Mouse (Mus musculus): ENCODE measurements around the gene Eif3c.
A peak's percentile ranks its signal among the peaks of the same experiment; 100 is the strongest.

Gene Eif3c

GRCm38 (mm10) chr7:126566094-126566765, at the start of gene Eif3c:
TSS of gene Eif3c (minus strand) at chr7:126566411.
- peak; percentile 87 for DNase-seq

GRCm38 (mm10) chr7:126612736-126613135, 46.5 kb upstream of the Eif3c start:
- DNase-seq, result no peak

GRCm38 (mm10) chr7:126607796-126608195, 41.6 kb upstream of the Eif3c start:
- DNase-seq, result no peak

GRCm38 (mm10) chr7:126607064-126607463, 40.9 kb upstream of the Eif3c start:
- DNase-seq, result no peak

- peak; percentile 31 for DNase-seq
Measured at GRCm38 (mm10) chr7:126606611-126607010, 40.4 kb upstream of the Eif3c start.

GRCm38 (mm10) chr7:126602650-126603049, 36.4 kb upstream of the Eif3c start:
- DNase-seq, result no peak

- DNase-seq, result no peak
Measured at GRCm38 (mm10) chr7:126601896-126602295, 35.7 kb upstream of the Eif3c start.

GRCm38 (mm10) chr7:126598919-126599318, 32.7 kb upstream of the Eif3c start:
- no peak for DNase-seq

GRCm38 (mm10) chr7:126596414-126596813, 30.2 kb upstream of the Eif3c start:
- no peak for DNase-seq

GRCm38 (mm10) chr7:126595890-126596289, 29.7 kb upstream of the Eif3c start:
- no peak for DNase-seq

- no peak for DNase-seq
Measured at GRCm38 (mm10) chr7:126594862-126595561, 28.8 kb upstream of the Eif3c start, which contains the start of gene Il27. TSS of gene Il27 (minus strand) at chr7:126594941.

- DNase-seq, result no peak
Measured at GRCm38 (mm10) chr7:126587779-126588178, 21.6 kb upstream of the Eif3c start.

- DNase-seq, result no peak
Measured at GRCm38 (mm10) chr7:126586839-126587238, 20.6 kb upstream of the Eif3c start.

GRCm38 (mm10) chr7:126585717-126586116, 19.5 kb upstream of the Eif3c start, which contains the start of gene Cln3:
TSS of gene Cln3 (minus strand) at chr7:126585817.
- DNase-seq, result no peak

- peak; percentile 61 for DNase-seq
Measured at GRCm38 (mm10) chr7:126584506-126584977, 18.3 kb upstream of the Eif3c start, which contains the start of gene Apobr. TSS of gene Apobr (plus strand) at chr7:126584942.

- DNase-seq, result peak; percentile 17
Measured at GRCm38 (mm10) chr7:126583761-126584160, 17.6 kb upstream of the Eif3c start.

- peak; percentile 89 for DNase-seq
Measured at GRCm38 (mm10) chr7:126583251-126583709, 17.1 kb upstream of the Eif3c start.

- peak; percentile 48 for DNase-seq
Measured at GRCm38 (mm10) chr7:126582759-126583158, 16.5 kb upstream of the Eif3c start.

- DNase-seq, result no peak
Measured at GRCm38 (mm10) chr7:126581661-126582060, 15.4 kb upstream of the Eif3c start.

GRCm38 (mm10) chr7:126579172-126579571, 13.0 kb upstream of the Eif3c start:
- peak; percentile 70 for DNase-seq

- DNase-seq, result peak; percentile 71
Measured at GRCm38 (mm10) chr7:126576946-126577345, 10.7 kb upstream of the Eif3c start.

- no peak for DNase-seq
Measured at GRCm38 (mm10) chr7:126565693-126566092, 518 bp downstream of the Eif3c start.

GRCm38 (mm10) chr7:126556635-126557034, 9.6 kb downstream of the Eif3c start:
- DNase-seq, result no peak

GRCm38 (mm10) chr7:126554796-126555195, 11.4 kb downstream of the Eif3c start:
- peak; percentile 47 for DNase-seq
